Mouse (Mus musculus): ENCODE results near the gene Mib2. TPM values are rescaled to one million over a fixed set of nuclear protein-coding genes. Genes with fewer than 3 reads are reported as not detected.
A peak's percentile ranks its signal among the peaks of the same experiment; 100 is the strongest.

Mib2 gene
- total and polyA plus RNA-seq, 2 experiments from 2014 or later: 40.6 to 127 TPM

DNA sequence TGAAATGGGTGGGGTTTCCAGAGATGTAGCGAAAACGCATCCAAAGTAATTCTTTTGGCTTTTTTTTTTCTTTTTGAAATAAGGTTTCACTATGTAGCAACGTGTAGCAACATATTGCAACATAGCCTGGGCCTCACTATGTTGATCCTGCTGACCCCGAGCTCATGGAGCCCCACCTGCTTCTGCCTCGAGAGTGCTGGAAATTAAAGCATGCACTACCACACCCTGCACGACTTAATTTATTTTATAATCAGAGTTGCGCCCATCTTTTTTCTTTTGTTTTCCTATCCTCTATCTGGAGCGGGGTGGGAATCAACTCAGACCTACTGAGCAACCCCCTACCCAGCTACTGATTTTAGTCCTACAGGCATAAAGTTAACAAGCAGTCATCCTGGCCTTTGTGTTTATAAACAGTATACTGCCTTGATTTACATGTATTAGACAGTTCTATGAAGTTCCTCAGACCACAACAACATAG lies 639 bp upstream of the Mib2 start:
- peak overlapping the region; percentile 88; the same call in 1 of the 2 replicates for H3K27ac ChIP-seq
- H3K4me1 ChIP-seq (ENCODE audit: insufficient read depth, low read length): peaks cover 5% of the 10 kb centered on the region; the same call in 1 of the 2 replicates
- H3K4me3 ChIP-seq (ENCODE audit: low read length): peak overlapping the region; percentile 90
- no peak for ATAC-seq
- no peak for DNase-seq (ENCODE audit: low spot score)
- peak overlapping the region; percentile 82 for H3K9ac ChIP-seq (replicated peaks; ENCODE audit: low read length)
- TF ChIP-seq CTCF (IDR thresholded peaks at IDR 0.05; ENCODE audit: low read depth): no peak
- H3K9me3 ChIP-seq (ENCODE audit: low read length): no peaks in the 10 kb centered on the region
- no peaks in the 10 kb centered on the region for H3K27me3 ChIP-seq (ENCODE audit: insufficient read depth, low read length)
- 1% methylated on average over 8 of the region's 8 CpGs for WGBS
- peak overlapping the region; percentile 88 for H3K4me2 ChIP-seq (ENCODE audit: low read depth, low read length)
- H3K36me3 ChIP-seq (ENCODE audit: insufficient read depth, low read length): no peaks in the 10 kb centered on the region; the same call in 1 of the 2 replicates

DNA sequence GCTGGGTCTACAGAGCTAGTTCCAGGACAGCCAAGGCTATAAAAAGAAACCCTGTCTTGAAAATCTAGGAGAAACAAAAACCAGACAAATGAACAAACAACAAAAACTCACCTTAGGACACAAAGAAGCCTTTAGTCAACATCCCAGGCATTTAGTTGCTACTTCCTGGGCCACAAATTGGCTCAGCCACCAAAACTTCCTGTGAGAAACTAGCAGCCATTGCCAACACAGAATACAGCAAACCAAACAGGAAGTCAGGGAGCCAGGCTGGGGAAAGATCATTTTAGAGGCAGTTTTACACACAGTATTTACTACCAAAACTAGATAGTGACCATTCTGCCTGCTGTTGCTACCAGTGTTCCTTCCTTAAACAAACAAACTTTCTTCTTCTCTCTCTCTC lies 2.1 kb downstream of the Mib2 start:
- no peak overlapping the region for H3K9ac ChIP-seq (replicated peaks; ENCODE audit: low read length)
- H3K27me3 ChIP-seq (ENCODE audit: insufficient read depth, low read length): no peaks in the 10 kb centered on the region
- no peak overlapping the region for H3K4me3 ChIP-seq (ENCODE audit: low read length)
- no peaks in the 10 kb centered on the region for H3K9me3 ChIP-seq (ENCODE audit: low read length)
- no peak overlapping the region for H3K4me2 ChIP-seq (ENCODE audit: low read depth, low read length)
- no peak for ATAC-seq
- H3K27ac ChIP-seq: no peak overlapping the region
- H3K36me3 ChIP-seq (ENCODE audit: insufficient read depth, low read length): peaks cover 6% of the 10 kb centered on the region; the same call in 1 of the 2 replicates
- DNase-seq (ENCODE audit: low spot score): no peak
- H3K4me1 ChIP-seq (ENCODE audit: insufficient read depth, low read length): peaks cover 5% of the 10 kb centered on the region; the same call in 1 of the 2 replicates
- no peak for TF ChIP-seq CTCF (IDR thresholded peaks at IDR 0.05; ENCODE audit: low read depth)

GRCm38 (mm10) chr4:155660641-155661040 lies 8.4 kb downstream of the Mib2 start:
- H3K9ac ChIP-seq (replicated peaks; ENCODE audit: low read length): no peak overlapping the region
- TF ChIP-seq CTCF (IDR thresholded peaks at IDR 0.05; ENCODE audit: low read depth): no peak
- DNase-seq (ENCODE audit: low spot score) (no peak), ATAC-seq (no peak)
- no peaks in the 10 kb centered on the region for H3K4me1 ChIP-seq (ENCODE audit: insufficient read depth, low read length)
- WGBS: 69% methylated on average over 12 of the region's 12 CpGs
- H3K36me3 ChIP-seq (ENCODE audit: insufficient read depth, low read length): peaks cover 15% of the 10 kb centered on the region
- H3K9me3 ChIP-seq (ENCODE audit: low read length): no peaks in the 10 kb centered on the region
- 0 out of 2 replicates have a peak, but pooled peaks cover 2% of the 10 kb centered on the region for H3K27me3 ChIP-seq (ENCODE audit: insufficient read depth, low read length)
- no peak overlapping the region for H3K4me3 ChIP-seq (ENCODE audit: low read length)
- no peak overlapping the region for H3K27ac ChIP-seq
- H3K4me2 ChIP-seq (ENCODE audit: low read depth, low read length): no peak overlapping the region

DNA sequence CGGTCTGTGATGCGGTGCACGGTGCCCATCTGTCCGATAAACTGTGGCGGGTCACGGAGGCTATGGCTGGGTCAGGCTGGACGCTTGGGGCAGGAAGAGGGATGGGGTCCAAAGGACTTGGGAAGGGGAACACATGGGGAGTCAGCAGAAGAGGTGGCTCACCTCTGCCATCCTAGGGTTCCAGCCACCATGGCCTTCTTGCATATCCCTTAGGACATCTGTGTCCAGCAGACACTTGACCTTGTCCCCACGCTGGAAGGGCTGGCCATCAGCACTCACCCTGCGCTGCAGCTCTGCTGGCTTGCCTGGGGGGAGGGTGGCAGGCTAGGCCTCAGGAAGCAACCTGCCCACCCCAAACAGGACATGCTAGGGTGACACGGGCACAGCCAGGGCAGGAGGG lies 10.0 kb downstream of the Mib2 start:
- no peak for TF ChIP-seq CTCF (IDR thresholded peaks at IDR 0.05; ENCODE audit: low read depth)
- H3K27me3 ChIP-seq (ENCODE audit: insufficient read depth, low read length): peaks cover 11% of the 10 kb centered on the region; the same call in 1 of the 2 replicates
- ATAC-seq (no peak), DNase-seq (ENCODE audit: low spot score) (no peak)
- H3K4me1 ChIP-seq (ENCODE audit: insufficient read depth, low read length): no peaks in the 10 kb centered on the region; the same call in 1 of the 2 replicates
- 91% methylated on average over 10 of the region's 10 CpGs for WGBS
- H3K27ac ChIP-seq: no peak overlapping the region
- H3K4me2 ChIP-seq (ENCODE audit: low read depth, low read length): no peak overlapping the region
- no peak overlapping the region for H3K4me3 ChIP-seq (ENCODE audit: low read length)
- H3K36me3 ChIP-seq (ENCODE audit: insufficient read depth, low read length): peaks cover 16% of the 10 kb centered on the region
- no peaks in the 10 kb centered on the region for H3K9me3 ChIP-seq (ENCODE audit: low read length)
- no peak overlapping the region for H3K9ac ChIP-seq (replicated peaks; ENCODE audit: low read length)

DNA sequence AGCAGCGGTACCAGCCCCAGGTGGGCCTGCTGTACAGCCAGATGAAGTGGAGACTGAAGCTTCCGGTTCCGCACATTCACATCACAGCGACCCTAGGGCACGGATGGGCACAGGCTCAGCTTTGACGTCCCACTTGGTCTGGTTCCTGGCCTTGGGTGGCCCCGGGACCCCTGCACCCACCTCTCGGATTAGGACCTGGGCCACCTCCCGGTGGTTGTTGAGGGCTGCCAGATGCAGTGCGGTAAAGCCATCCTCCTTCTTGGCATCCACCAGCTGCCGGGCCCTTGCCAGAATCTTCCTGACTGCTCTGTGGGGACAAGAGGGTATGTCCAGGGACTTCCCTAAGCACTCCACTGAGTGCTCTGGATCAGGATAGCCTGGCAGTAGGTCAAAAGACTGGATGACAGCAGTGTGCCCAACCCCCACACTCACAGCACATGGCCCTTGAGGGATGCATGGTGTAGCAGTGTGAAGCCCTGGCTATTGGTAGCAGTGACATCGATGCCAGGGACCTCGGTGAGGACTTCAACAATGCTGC lies 12.7 kb downstream of the Mib2 start:
- Histone ChIP-seq H3K9me3 (ENCODE audit: low read length) (no peaks in the 10 kb centered on the region), H3K4me3 (ENCODE audit: low read length) (no peak overlapping the region), H3K9ac (replicated peaks; ENCODE audit: low read length) (no peak overlapping the region), H3K4me1 (ENCODE audit: insufficient read depth, low read length) (peaks cover 10% of the 10 kb centered on the region; the same call in 1 of the 2 replicates), H3K4me2 (ENCODE audit: low read depth, low read length) (no peak overlapping the region), H3K27me3 (ENCODE audit: insufficient read depth, low read length) (peaks cover 17% of the 10 kb centered on the region; the same call in 1 of the 2 replicates), H3K36me3 (ENCODE audit: insufficient read depth, low read length) (peaks cover 15% of the 10 kb centered on the region), H3K27ac (no peak overlapping the region)
- TF ChIP-seq CTCF (IDR thresholded peaks at IDR 0.05; ENCODE audit: low read depth): no peak
- no peak for DNase-seq (ENCODE audit: low spot score)
- no peak for ATAC-seq
- WGBS: 80% methylated on average over 13 of the region's 13 CpGs

DNA sequence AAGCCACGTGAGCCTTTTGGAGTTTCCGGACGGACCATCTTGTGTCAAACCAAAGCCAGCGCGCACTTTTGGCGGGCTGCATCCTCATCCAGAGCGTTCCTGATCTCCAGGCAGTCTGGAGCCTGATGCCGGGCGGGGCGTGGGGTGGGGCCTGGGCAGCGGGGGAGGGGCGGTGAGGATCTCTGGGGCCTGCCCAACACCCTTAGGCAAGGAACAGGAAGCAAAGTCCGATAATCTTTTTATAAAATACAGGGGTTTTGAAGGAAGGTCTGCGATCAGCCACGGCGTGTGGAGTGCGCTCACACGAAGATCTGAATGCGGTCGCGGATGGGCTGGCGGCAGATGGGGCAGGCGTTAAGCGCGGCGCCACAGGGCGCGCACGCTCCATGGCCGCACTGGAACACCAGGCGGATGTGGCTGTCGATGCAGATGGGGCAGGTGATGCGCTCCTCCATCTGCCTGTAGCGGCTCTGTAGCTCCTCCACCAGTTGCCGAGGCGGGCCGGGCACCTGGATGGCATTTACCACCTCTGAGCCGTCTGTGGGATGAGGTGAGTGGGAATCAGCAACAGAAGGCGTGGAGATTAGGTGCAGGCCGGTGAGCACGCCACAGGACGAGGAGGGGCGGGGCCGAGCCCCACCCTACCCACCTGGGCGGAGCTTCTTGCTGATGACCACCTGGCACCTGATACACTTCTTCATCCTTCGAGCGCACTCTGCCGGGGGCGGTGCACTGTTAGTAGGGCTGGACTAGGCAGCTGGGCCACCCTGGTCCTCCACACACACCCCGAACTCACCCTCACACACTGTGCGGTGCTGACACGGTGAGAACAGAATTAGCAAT lies 14.3 kb downstream of the Mib2 start:
- Histone ChIP-seq H3K27ac (no peak overlapping the region), H3K27me3 (ENCODE audit: insufficient read depth, low read length) (peaks cover 17% of the 10 kb centered on the region; the same call in 1 of the 2 replicates), H3K36me3 (ENCODE audit: insufficient read depth, low read length) (peaks cover 31% of the 10 kb centered on the region), H3K9me3 (ENCODE audit: low read length) (no peaks in the 10 kb centered on the region), H3K4me3 (ENCODE audit: low read length) (peak overlapping the region; percentile 23), H3K4me2 (ENCODE audit: low read depth, low read length) (peak overlapping the region; percentile 72), H3K4me1 (ENCODE audit: insufficient read depth, low read length) (peaks cover 10% of the 10 kb centered on the region; the same call in 1 of the 2 replicates), H3K9ac (replicated peaks; ENCODE audit: low read length) (peak overlapping the region; percentile 13; the same call in 1 of the 2 replicates)
- DNase-seq (ENCODE audit: low spot score) (peak; percentile 47), ATAC-seq (peak; percentile 40)
- WGBS: 12% methylated on average over 50 of the region's 52 CpGs
- TF ChIP-seq CTCF (IDR thresholded peaks at IDR 0.05; ENCODE audit: low read depth): no peak; the same call in 1 of the 2 replicates

All from hindbrain, postnatal 0 days (tissue).